Mouse (Mus musculus) gastrocnemius, adult 2 months (tissue): ENCODE data around the gene Srprb. TPM values are rescaled to one million over a fixed set of nuclear protein-coding genes. Genes with fewer than 3 reads are reported as not detected.

Source experiments
- DNase-seq: peaks from one replicate; pipeline ENCODE4 v3.0.0; 2022
- H3K27ac ChIP-seq: fragments of 200-600 bp; 2 replicates; pipeline ENCODE4 v1.8.1; 2022; ENCODE audit warnings: mild to moderate bottlenecking
- H3K4me3 ChIP-seq: fragments of 200-600 bp; 2 replicates; pipeline ENCODE4 v1.8.1; 2022; ENCODE audit warnings: mild to moderate bottlenecking, moderate library complexity
- CTCF ChIP-seq: fragments of 200-600 bp; IDR thresholded peaks from 2 replicates; pipeline ENCODE4 v1.8.1; 2022; ENCODE audit warnings: antibody characterized with exemption, mild to moderate bottlenecking, moderate library complexity
- intact Hi-C: fragments of 180-260 bp; cut with DNase I; formaldehyde crosslinking; loops from one replicate; pipeline ENCODE4 v1.15.1; 2025
- total RNA-seq, 2 experiments: library from RNA; stranded (reverse); gene quantifications; 2 replicates each; pipeline ENCODE4 v1.2.3; 2021

Srprb gene
- total RNA-seq, 2 experiments from 2014 or later = 16.2 to 18.2 TPM

DNA sequence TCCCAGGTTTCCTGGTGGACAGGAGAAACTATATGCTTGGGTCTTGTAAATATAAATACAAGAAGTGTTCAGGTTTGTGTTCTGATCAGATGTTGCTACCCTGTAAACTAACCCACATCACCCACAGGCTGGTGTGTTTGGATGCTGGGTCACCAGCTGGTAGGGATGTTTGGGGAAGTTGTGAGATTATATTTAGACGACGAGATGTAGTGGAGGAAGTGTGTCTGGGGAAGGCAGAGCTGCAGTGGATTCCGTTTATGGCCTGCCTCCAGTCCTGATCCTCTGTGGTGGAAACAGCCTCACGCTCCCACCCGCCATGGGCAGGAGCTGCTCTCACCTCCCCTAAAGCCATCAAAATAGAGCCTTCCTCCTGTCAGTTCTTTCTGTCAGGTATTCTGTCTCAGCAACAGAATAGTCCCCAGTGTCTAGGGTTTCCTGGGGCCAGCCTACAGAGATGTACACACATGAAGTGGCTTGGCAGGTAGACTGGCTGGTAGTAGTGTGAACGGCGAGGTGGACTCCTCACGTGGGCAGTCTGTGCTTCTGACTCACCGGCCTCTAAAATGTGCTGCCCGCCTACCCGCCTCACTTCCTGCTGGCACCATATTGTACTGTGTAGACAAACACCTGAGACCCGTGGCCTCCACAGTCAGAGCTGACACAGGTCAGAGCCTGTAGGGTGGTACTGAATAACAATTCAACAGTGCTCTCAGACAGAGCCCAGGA, 52.7 kb downstream of the Srprb start:
- H3K4me3 ChIP-seq = no peak overlapping the region
- no peak overlapping the region for H3K27ac ChIP-seq
- DNase-seq = no peak
- intact Hi-C loops = no loop called here
- TF ChIP-seq CTCF = no peak

DNA sequence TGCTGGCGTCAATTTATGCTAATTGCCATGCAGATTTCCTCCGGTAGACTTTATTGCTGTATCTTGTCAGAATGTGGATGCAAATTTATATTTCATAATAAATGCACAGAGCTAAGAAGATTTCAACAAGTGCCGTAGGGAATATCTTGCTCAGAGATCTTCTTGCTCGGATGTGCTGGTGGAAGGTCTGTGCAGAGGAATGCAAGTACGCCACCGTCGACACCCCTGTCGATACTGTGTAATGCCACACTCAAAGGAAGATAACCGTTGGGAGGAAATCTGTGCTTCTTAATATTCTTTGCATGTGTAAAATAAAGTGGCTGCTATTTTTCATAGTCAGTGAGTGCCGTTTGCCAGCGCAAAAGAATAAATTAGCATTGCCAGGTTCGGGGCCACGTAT, 54.8 kb downstream of the Srprb start:
- TF ChIP-seq CTCF = no peak
- intact Hi-C loops = no loop called here

DNA sequence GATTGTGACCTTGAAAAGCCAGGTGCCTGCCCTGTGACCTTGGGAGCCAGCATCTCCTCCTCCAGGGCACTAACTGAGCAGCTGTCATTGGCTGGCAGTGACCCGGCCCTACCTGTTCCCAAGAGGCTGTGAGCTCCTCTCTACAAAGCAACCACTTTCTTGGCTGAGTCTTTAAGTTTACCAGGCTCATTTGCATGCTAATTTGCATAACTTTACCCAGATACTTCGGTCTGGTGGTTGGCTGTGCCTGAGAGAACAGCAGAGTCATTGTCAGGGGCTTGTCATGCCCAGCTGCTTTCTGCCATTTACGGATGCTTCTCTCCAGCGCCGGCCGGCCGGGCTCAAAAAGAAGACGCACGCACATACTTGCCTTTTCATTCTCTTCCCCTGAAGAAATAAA, 55.2 kb downstream of the Srprb start:
- intact Hi-C loops = no loop called here
- Histone ChIP-seq H3K4me3 (no peak overlapping the region), H3K27ac (no peak overlapping the region)
- DNase-seq = no peak
- TF ChIP-seq CTCF = no peak

More for the DNA sequence above, 54.8 kb downstream of the Srprb start:
- H3K27ac ChIP-seq = no peak overlapping the region
- no peak overlapping the region for H3K4me3 ChIP-seq
- DNase-seq = no peak

GRCm38 (mm10) chr9:103146257-103146656, 55.7 kb downstream of the Srprb start:
- intact Hi-C loops = no loop called here
- no peak overlapping the region for H3K4me3 ChIP-seq
- no peak for DNase-seq
- no peak overlapping the region for H3K27ac ChIP-seq
- TF ChIP-seq CTCF = no peak

DNA sequence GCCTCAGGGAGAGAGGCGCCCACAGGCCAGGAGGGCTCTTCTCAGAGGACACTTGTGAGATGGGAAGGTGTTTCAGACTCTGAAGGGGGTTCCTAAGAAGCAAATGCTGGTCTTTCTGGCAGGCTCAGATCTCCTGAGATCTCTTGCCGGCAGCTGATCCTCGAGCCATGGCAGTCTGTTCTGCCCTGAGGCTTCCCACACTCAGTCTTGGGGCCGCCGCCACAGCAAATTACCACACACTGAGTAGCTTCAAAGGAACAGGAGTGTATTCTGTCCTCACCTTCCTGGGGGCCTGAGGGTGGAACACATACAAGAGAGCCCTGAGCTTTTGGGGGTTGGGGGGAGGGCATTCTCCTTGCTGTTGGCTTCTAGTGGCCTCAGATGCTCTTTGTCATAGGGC, 56.6 kb downstream of the Srprb start:
- Histone ChIP-seq H3K4me3 (no peak overlapping the region), H3K27ac (no peak overlapping the region)
- DNase-seq = no peak
- no peak for TF ChIP-seq CTCF
- intact Hi-C loops = no loop called here

DNA sequence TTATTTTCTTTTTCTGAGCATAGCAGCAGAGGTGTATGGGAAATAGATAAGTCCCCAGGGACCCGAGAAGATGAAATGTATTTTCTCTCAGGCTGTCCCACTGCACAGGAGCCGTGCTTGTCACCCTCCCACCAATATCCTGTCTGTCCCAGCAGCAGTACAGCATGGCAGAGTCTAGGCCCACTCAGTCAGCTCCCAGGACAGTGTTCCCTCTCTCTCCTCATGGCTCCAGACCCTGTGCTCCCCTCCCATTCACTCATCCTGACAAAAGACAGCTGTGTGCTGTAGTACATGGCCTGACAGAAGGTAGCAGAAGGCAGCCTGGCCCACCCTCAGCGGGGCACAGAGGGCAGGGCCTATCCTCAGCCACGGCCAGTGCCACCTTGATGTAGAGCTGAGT, 58.1 kb downstream of the Srprb start:
- H3K27ac ChIP-seq = no peak overlapping the region
- intact Hi-C loops = no loop called here
- no peak overlapping the region for H3K4me3 ChIP-seq
- no peak for DNase-seq
- no peak for TF ChIP-seq CTCF

- no peak for DNase-seq
- TF ChIP-seq CTCF = no peak
- intact Hi-C loops = no loop called here
- no peak overlapping the region for H3K4me3 ChIP-seq
- H3K27ac ChIP-seq = no peak overlapping the region
These were observed 60.7 kb downstream of the Srprb start for GRCm38 (mm10) chr9:103141266-103141665.

GRCm38 (mm10) chr9:103140384-103140783, 61.6 kb downstream of the Srprb start:
- H3K27ac ChIP-seq = no peak overlapping the region
- no peak overlapping the region for H3K4me3 ChIP-seq
- TF ChIP-seq CTCF = no peak
- intact Hi-C loops = no loop called here
- DNase-seq = no peak

- no peak for TF ChIP-seq CTCF
- H3K27ac ChIP-seq = no peak overlapping the region
- no peak overlapping the region for H3K4me3 ChIP-seq
- DNase-seq = no peak
- intact Hi-C loops = no loop called here
These were observed 62.5 kb downstream of the Srprb start for GRCm38 (mm10) chr9:103139481-103139880.

Other genes with a start within 250 kb of the Srprb start
- gene Slco2a1, start 213.4 kb downstream of the Srprb start, total RNA-seq = under 1 TPM; 0.59 to 0.84 TPM
- gene Rab6b, start 90.3 kb downstream of the Srprb start, total RNA-seq = 1 to 10 TPM; 1.1 to 1.2 TPM
- 1 to 10 TPM; 1.7 to 3.5 TPM for gene Gm20425, start 28.2 kb upstream of the Srprb start, total RNA-seq
- gene Trf, start 28.3 kb upstream of the Srprb start, total RNA-seq = 10 to 100 TPM in 1 of 2 experiments, 1 to 10 TPM in 1; 5.3 to 11.5 TPM
- gene 1300017J02Rik, start 102.9 kb upstream of the Srprb start, total RNA-seq = not detected
- 1 to 10 TPM; 6.1 to 6.7 TPM for gene Topbp1, start 103.1 kb upstream of the Srprb start, total RNA-seq
- 100 to 1,000 TPM; 186 to 246 TPM for gene Cdv3, start 163.7 kb upstream of the Srprb start, total RNA-seq